Mouse (Mus musculus) brown adipose tissue, adult 24 weeks (tissue): ENCODE results near the gene Wnt9b. TPM values are rescaled to one million over a fixed set of nuclear protein-coding genes. Genes with fewer than 3 reads are reported as not detected.

ENCODE experiments used
- polyA plus RNA-seq: library from polyadenylated mRNA; stranded (reverse); fragments of >200 nt; gene quantifications from 2 replicates; pipeline ENCODE4 v1.2.4, GENCODE M21; 2012; ENCODE audit not compliant: missing spikeins, insufficient read depth, insufficient read length

Wnt9b gene
- polyA plus RNA-seq, 1 experiment: not detected

Other genes with a start within 250 kb of the Wnt9b start
- not detected in 2 replicates for gene Lrrc37a, start 245.2 kb downstream of the Wnt9b start, polyA plus RNA-seq
- gene Gm884, start 128.7 kb downstream of the Wnt9b start, polyA plus RNA-seq: not detected in 2 replicates
- gene Lyzl6, start 110.9 kb downstream of the Wnt9b start, polyA plus RNA-seq: not detected in 2 replicates
- 1.0 and 1.1 TPM in 2 replicates for gene Rprml, start 100.3 kb downstream of the Wnt9b start, polyA plus RNA-seq
- gene Gosr2, start 51.9 kb downstream of the Wnt9b start, polyA plus RNA-seq: 28.2 and 44.0 TPM in 2 replicates
- gene Wnt3, start 24.3 kb upstream of the Wnt9b start, polyA plus RNA-seq: not detected in 2 replicates
- 12.2 and 17.1 TPM in 2 replicates for gene Nsf, start 204.2 kb upstream of the Wnt9b start, polyA plus RNA-seq
- gene Arf2, start 216.9 kb upstream of the Wnt9b start, polyA plus RNA-seq: 10.4 and 13.6 TPM in 2 replicates